Mouse (Mus musculus): ENCODE results near the gene Myh13. TPM values are rescaled to one million over a fixed set of nuclear protein-coding genes. Genes with fewer than 3 reads are reported as not detected.

Myh13 gene
- total and polyA plus RNA-seq, 2 experiments from 2014 or later = 0.15 to 0.57 TPM

DNA sequence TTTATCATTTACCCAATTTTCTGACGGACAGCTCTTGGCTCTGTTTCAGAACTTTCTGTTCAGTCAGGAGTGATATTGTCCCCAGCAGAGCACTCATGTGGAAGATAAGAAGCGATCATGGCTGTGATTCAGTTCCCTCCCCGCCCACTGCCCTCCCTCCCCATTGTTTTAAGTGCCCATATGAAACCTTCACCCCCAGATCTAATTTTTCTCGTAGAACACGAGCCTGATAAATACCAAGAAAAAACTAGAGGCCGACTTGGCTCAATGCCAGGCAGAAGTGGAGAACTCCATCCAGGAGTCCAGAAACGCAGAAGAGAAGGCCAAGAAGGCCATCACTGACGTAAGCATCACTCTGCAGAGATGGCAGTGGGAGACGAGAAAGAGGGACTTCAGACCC is 45.5 kb downstream of the Myh13 start:
- 34% methylated on average over 9 of the region's 9 CpGs for WGBS

DNA sequence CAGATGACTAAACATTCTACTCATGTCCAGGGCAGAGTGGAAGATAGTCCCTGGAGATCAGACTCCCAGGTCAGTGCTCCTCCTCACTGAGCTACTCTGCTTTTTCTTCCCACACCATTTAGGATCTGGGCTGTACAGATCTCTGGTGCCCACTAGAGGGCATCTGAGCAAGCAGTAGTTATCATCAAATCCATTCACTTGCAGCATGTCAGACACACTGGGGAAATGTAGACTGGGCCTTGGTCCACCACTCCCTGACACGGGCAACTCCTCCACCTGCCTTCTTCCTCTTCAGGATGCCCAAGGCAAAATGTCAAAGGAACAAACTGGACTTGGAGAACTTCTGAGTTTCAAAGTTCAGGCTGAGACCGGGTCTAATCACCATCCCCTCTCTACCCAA is 51.9 kb downstream of the Myh13 start:
- DNase-seq (peak; percentile 57), ATAC-seq (no peak)
- H3K4me2 ChIP-seq (ENCODE audit: low read depth) = no peak overlapping the region
- 65% methylated on average over 2 of the region's 2 CpGs for WGBS
- H3K9ac ChIP-seq = no peak overlapping the region
- no peaks in the 10 kb centered on the region for H3K36me3 ChIP-seq (ENCODE audit: insufficient read depth)
- H3K27ac ChIP-seq (ENCODE audit: low read depth, low read length) = no peak overlapping the region
- TF ChIP-seq CTCF (IDR thresholded peaks at IDR 0.05; ENCODE audit: low read depth) = peak; percentile 85
- H3K4me3 ChIP-seq (ENCODE audit: low read depth, low read length) = no peak overlapping the region
- no peaks in the 10 kb centered on the region for H3K9me3 ChIP-seq (ENCODE audit: low read length)
- no peaks in the 10 kb centered on the region for H3K27me3 ChIP-seq (ENCODE audit: insufficient read depth, low read length)
- no peaks in the 10 kb centered on the region for H3K4me1 ChIP-seq (ENCODE audit: insufficient read depth)

More for the DNA sequence above, 45.5 kb downstream of the Myh13 start:
- H3K27me3 ChIP-seq (ENCODE audit: insufficient read depth, low read length) = no peaks in the 10 kb centered on the region
- ATAC-seq (no peak), DNase-seq (no peak)
- TF ChIP-seq CTCF (IDR thresholded peaks at IDR 0.05; ENCODE audit: low read depth) = no peak
- H3K36me3 ChIP-seq (ENCODE audit: insufficient read depth) = no peaks in the 10 kb centered on the region
- no peaks in the 10 kb centered on the region for H3K4me1 ChIP-seq (ENCODE audit: insufficient read depth)
- no peaks in the 10 kb centered on the region for H3K9me3 ChIP-seq (ENCODE audit: low read length)
- no peak overlapping the region for H3K9ac ChIP-seq
- H3K27ac ChIP-seq (ENCODE audit: low read depth, low read length) = no peak overlapping the region
- H3K4me2 ChIP-seq (ENCODE audit: low read depth) = no peak overlapping the region
- no peak overlapping the region for H3K4me3 ChIP-seq (ENCODE audit: low read depth, low read length)

DNA sequence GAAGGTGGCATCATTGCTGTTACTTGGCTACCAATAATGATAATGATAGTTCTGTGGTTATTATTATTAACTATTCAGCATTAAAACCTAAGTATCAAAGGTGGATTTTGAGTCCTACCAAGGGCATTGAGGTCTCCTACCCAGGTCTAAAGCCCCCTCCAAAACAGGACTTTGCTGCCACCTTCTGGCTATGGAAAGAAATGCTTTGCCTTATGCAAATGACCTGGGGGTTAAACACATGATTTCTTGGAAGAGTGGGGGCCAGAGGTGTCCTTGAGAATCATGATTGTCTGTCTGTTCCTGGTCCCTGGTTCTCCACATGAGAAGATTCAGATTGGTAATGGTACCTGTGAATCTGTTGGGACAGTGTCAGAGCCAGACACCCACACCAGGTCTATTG is 54.9 kb downstream of the Myh13 start:
- DNase-seq (peak; percentile 36), ATAC-seq (no peak)
- Histone ChIP-seq H3K36me3 (ENCODE audit: insufficient read depth) (no peaks in the 10 kb centered on the region), H3K4me3 (ENCODE audit: low read depth, low read length) (no peak overlapping the region), H3K4me2 (ENCODE audit: low read depth) (no peak overlapping the region), H3K4me1 (ENCODE audit: insufficient read depth) (no peaks in the 10 kb centered on the region), H3K27me3 (ENCODE audit: insufficient read depth, low read length) (no peaks in the 10 kb centered on the region), H3K27ac (ENCODE audit: low read depth, low read length) (no peak overlapping the region), H3K9me3 (ENCODE audit: low read length) (no peaks in the 10 kb centered on the region), H3K9ac (no peak overlapping the region)
- TF ChIP-seq CTCF (IDR thresholded peaks at IDR 0.05; ENCODE audit: low read depth) = peak; percentile 66

DNA sequence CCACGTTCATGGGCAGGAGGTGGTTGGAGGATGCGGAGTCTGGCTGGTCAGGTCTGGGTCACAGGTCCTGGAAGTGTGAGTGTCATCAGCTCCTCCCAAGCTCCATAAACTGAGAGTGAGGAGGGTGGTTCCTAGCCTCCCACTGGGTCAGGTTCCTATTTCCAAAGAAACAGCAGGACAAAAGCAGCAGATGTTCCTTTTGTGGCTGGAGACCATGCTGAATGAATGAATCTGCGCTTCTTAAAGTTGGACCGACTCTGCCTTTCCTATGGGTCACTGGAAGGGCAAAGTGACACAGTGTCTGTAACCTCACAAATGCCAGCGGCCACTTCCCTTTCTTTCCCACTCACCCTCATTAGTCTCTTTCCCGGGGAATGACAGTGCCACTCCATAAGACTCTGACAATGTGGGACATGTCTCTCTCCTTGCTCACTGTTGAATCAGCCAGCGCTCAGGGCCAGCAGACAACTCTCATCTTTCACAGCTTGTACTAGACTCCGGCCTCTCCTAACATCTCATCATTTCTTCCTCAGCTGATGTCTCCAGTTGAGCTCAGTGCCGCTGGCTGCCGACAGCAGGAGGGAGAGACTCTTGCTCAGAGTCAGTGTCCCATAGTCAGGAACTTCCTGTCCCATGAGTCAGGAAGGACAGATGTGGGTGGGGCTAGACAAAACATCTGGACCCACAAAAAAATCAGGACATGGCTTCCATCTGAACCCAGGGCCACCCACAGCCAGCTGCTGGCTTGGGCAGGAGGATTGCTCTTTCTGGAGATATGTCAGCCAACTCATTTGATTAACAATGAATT is 58.4 kb downstream of the Myh13 start:
- Histone ChIP-seq H3K36me3 (ENCODE audit: insufficient read depth) (no peaks in the 10 kb centered on the region), H3K4me1 (ENCODE audit: insufficient read depth) (no peaks in the 10 kb centered on the region), H3K9ac (no peak overlapping the region), H3K4me3 (ENCODE audit: low read depth, low read length) (no peak overlapping the region), H3K27me3 (ENCODE audit: insufficient read depth, low read length) (no peaks in the 10 kb centered on the region), H3K9me3 (ENCODE audit: low read length) (no peaks in the 10 kb centered on the region), H3K4me2 (ENCODE audit: low read depth) (no peak overlapping the region), H3K27ac (ENCODE audit: low read depth, low read length) (no peak overlapping the region)
- ATAC-seq = no peak
- no peak for TF ChIP-seq CTCF (IDR thresholded peaks at IDR 0.05; ENCODE audit: low read depth)
- DNase-seq = no peak
- WGBS = 35% methylated on average over 10 of the region's 10 CpGs

DNA sequence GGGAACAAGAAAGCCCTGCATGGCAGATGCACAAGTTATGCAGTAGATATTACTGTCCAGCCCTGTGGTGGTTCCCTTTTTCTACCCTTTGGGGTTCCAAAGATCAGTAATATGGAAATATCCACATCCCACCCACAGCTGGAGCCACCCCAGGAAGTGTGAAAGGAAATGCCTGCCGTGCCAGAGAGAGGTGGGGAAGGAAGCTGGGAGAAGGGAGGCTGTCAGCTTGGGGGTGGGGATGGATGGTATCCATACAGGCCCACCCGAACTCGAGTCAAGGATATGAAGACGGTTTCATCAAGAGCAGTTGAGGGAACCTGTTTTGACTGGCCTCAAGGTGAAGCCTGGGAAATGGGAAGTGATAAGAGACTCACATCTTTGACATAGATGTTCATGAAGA is 60.4 kb downstream of the Myh13 start:
- no peak for TF ChIP-seq CTCF (IDR thresholded peaks at IDR 0.05; ENCODE audit: low read depth)
- ATAC-seq = no peak
- DNase-seq = no peak
- no peaks in the 10 kb centered on the region for H3K27me3 ChIP-seq (ENCODE audit: insufficient read depth, low read length)
- no peaks in the 10 kb centered on the region for H3K9me3 ChIP-seq (ENCODE audit: low read length)
- no peaks in the 10 kb centered on the region for H3K36me3 ChIP-seq (ENCODE audit: insufficient read depth)
- no peak overlapping the region for H3K9ac ChIP-seq
- H3K27ac ChIP-seq (ENCODE audit: low read depth, low read length) = no peak overlapping the region
- no peak overlapping the region for H3K4me3 ChIP-seq (ENCODE audit: low read depth, low read length)
- 87% methylated on average over 4 of the region's 4 CpGs for WGBS
- H3K4me2 ChIP-seq (ENCODE audit: low read depth) = no peak overlapping the region
- no peaks in the 10 kb centered on the region for H3K4me1 ChIP-seq (ENCODE audit: insufficient read depth)

DNA sequence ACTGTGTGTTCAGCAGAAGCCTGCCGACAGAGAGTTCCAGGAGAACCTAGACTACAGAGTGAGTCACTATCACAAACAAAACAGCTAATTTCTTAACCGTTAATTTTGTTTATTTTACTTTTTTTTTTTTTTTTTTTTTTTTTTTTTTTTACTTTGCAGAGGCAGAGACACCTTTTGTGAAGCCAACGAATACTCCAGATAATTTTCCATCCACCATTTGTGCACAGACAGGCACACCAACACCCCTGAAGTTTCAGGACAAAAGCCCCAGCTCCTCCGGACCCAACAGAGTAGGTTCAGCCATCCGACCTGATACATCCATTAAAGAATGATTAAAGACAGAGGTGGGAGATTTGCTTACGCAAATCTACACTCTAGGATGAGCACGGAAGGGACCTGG is 63.2 kb downstream of the Myh13 start:
- Histone ChIP-seq H3K9me3 (ENCODE audit: low read length) (no peaks in the 10 kb centered on the region), H3K36me3 (ENCODE audit: insufficient read depth) (no peaks in the 10 kb centered on the region), H3K27me3 (ENCODE audit: insufficient read depth, low read length) (no peaks in the 10 kb centered on the region), H3K9ac (no peak overlapping the region), H3K4me1 (ENCODE audit: insufficient read depth) (no peaks in the 10 kb centered on the region), H3K27ac (ENCODE audit: low read depth, low read length) (no peak overlapping the region), H3K4me3 (ENCODE audit: low read depth, low read length) (no peak overlapping the region), H3K4me2 (ENCODE audit: low read depth) (no peak overlapping the region)
- no peak for ATAC-seq
- WGBS = 88% methylated on average over 7 of the region's 7 CpGs
- DNase-seq = no peak
- no peak for TF ChIP-seq CTCF (IDR thresholded peaks at IDR 0.05; ENCODE audit: low read depth)

DNA sequence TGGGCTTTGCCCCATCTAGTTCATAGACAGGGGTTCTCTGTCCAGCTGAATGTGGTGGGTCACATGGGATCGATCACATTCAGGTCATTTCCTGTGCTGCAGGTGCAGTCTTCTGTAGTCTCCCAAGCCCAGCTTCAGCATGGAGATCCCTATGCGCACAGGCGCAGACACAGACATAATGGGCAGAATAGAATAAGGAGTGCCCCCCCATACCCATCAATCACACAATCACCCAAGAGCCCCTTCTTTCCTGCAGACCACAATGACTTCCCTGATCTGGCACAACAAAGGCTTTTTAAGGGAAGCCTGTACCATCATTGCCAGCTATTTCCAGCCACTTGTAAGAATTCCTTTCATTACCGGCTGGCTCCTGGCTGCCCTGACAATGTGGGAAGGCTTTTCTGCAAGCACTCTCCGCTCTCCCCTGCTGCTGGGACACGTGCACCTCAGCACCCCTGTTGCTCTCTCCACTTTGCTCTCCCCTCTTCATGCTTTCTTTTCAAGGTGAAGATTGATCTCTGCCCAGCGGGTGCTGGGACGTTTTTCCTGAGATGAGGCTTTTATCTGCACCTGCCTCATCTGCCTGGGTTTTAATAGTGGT is 65.5 kb downstream of the Myh13 start:
- ATAC-seq (peak; percentile 18; the same call in 1 of the 2 replicates), DNase-seq (no peak)
- Histone ChIP-seq H3K9me3 (ENCODE audit: low read length) (no peaks in the 10 kb centered on the region), H3K4me2 (ENCODE audit: low read depth) (no peak overlapping the region), H3K4me1 (ENCODE audit: insufficient read depth) (no peaks in the 10 kb centered on the region), H3K27me3 (ENCODE audit: insufficient read depth, low read length) (no peaks in the 10 kb centered on the region), H3K9ac (no peak overlapping the region), H3K4me3 (ENCODE audit: low read depth, low read length) (no peak overlapping the region), H3K36me3 (ENCODE audit: insufficient read depth) (no peaks in the 10 kb centered on the region), H3K27ac (ENCODE audit: low read depth, low read length) (no peak overlapping the region)
- WGBS = 25% methylated on average over 8 of the region's 8 CpGs
- TF ChIP-seq CTCF (IDR thresholded peaks at IDR 0.05; ENCODE audit: low read depth) = no peak

Data from forebrain, postnatal 0 days (tissue).